Mouse (Mus musculus) cortical plate, adult 2 months (tissue): ENCODE results near the gene Celf2.

Source experiments
- CTCF ChIP-seq: fragments of 200-500 bp; IDR thresholded peaks from 2 replicates; pipeline ENCODE4 v1.5.1; 2011; ENCODE audit warnings: mild to moderate bottlenecking, control low read depth, low read length; ENCODE audit not compliant: insufficient read depth; ENCODE audit errors: extremely low read depth
- POLR2A ChIP-seq: fragments of 200-500 bp; IDR thresholded peaks from 2 replicates; pipeline ENCODE4 v1.6.1; 2011; ENCODE audit warnings: mild to moderate bottlenecking, low read length, control low read depth; ENCODE audit not compliant: insufficient read depth; ENCODE audit errors: extremely low read depth

DNA sequence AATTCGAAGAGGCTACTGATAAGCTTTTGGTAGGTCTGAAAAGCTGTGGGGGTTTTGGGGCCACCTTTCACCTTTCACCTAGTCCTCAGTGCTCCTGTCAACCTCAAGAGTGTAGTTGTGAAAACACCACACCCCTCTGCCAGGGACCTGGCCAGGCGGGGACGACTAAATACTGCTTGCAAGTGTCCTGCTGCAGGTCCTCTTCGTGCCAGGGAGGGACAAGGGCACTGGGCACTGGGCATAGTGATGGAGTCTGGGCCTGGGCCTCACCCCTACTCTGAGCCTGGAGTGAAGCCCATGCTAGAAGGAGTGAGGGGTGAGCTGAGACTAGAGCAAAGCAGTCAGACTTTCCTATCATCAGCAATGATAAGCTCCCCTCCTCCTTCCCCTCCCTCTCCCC, 987.0 kb downstream of the Celf2 start:
- TF ChIP-seq CTCF, result no peak
- TF ChIP-seq POLR2A, result no peak
